Mouse (Mus musculus) CH12.LX (cell line): Measurements from ENCODE around the gene Epha10.

ENCODE experiments used
- CTCF ChIP-seq, 2 experiments: IDR thresholded peaks in 1 of 2; conservative IDR thresholded peaks in 1 of 2; 2 replicates each; pipeline ENCODE4 v1.5.1; 2011 to 2012; ENCODE audit warnings: low read depth in 2 of 2, low read length in 2 of 2, improper control_type of control experiment in 1 of 2, inconsistent platforms in 1 of 2, mild to moderate bottlenecking in 1 of 2, moderate library complexity in 1 of 2
- GABPA ChIP-seq: IDR thresholded peaks from 2 replicates; pipeline ENCODE4 v1.6.1; 2012; ENCODE audit warnings: low read depth, low read length, improper control_type of control experiment, inconsistent platforms; ENCODE audit not compliant: insufficient replicate concordance
- MAX ChIP-seq: IDR thresholded peaks from 2 replicates; pipeline ENCODE4 v1.6.1; 2011; ENCODE audit warnings: low read length, improper control_type of control experiment
- NELFE ChIP-seq: IDR thresholded peaks from 2 replicates; pipeline ENCODE4 v1.6.1; 2011; ENCODE audit warnings: low read depth, low read length, improper control_type of control experiment
- RAD21 ChIP-seq: IDR thresholded peaks from 2 replicates; pipeline ENCODE4 v1.6.1; 2011; ENCODE audit warnings: low read depth, mild to moderate bottlenecking, low read length, improper control_type of control experiment, moderate library complexity

- no peak for TF ChIP-seq CTCF (conservative IDR thresholded peaks at IDR 0.05 in 1 of 2, IDR thresholded peaks at IDR 0.05 in 1 of 2; ENCODE audit: low read depth in 2 of 2, low read length in 2 of 2)
- no peak for TF ChIP-seq MAX
- TF ChIP-seq RAD21: no peak
- TF ChIP-seq NELFE: no peak
- TF ChIP-seq GABPA: no peak
These were observed 47.4 kb downstream of the Epha10 start for GRCm38 (mm10) chr4:124928102-124928501.
